Mouse (Mus musculus): ENCODE data around the gene Rasa1. TPM values are rescaled to one million over a fixed set of nuclear protein-coding genes. Genes with fewer than 3 reads are reported as not detected.
A peak's percentile ranks its signal among the peaks of the same experiment; 100 is the strongest.

The Rasa1 gene
- 10 to 100 TPM; 26.6 to 28.1 TPM for total RNA-seq (2021)

DNA sequence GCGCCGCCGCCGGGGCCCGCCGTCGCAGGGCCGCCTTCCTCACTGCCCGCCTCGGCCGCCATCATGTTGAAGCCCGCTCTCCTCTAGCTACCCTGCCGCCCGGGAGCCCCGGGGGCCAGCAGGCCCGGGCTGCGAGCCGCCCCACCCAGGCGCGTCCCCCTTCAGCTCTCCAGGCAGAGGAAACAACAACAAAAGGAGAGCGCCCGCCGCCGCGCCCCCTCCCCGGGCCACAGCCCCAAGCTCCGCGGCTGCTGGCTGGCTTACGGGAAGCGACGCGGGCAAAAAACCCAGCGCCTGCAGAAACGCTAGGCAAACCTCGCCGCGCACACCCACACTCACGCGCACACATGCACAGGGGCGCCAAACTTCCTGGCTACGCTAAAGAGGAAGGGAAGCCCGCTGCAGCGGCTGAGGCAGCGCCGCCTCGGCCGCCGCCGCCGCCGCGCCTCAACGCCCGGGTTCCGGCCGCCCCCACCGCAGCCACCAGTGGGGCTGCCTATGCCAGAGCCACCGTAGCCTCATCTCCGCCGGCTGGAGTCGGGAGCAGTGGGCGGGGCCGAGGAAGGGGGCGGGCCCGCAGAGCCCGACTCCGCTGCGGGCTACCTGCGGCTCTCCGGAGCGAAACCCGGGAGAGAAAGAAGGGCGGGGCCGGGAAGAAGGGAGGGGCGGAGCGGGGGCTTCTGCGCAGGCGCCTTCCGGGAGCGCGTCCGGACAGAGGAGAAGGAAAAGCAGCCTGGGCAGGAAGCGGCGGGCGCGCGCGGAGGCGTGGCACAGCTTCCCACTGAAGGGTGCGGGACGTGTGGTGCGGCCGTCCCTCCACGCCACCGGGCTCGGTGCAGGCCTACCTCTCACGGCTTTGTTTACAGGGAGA lies at the start of gene Rasa1:
TSS of gene Rasa1 (minus strand) at position 288 of the 871 bp plus-strand sequence.
- DNase-seq = peak; percentile 90 to 92
- intact Hi-C loops (cut with DNase I) = loop anchor here (1.0 to 5.0 kb wide), 2 partner anchors 82 to 100 kb away; partner anchors contain the start of gene Ccnh

GRCm38 (mm10) chr13:85311547-85311946 lies 22.6 kb upstream of the Rasa1 start:
- no peak for DNase-seq
- intact Hi-C loops (cut with DNase I) = no loop called here

DNA sequence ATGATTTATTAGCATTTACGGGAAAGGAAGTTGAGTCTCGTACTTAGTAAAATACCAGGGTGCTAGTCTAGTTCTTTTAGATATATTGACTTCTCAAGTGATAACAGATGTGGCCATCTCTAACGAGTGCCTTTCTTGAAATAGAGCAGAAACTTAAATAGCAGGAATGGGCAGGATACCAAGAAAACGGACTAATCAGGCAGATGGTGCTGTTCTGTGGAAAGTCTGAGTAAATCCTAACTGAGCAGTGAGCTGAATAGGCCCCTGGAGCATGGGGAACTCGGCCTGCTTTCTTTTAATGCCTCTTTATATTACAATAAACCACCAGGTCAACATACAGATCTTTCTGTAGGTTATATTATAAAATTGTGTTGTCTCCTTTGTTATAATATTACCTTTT lies 22.0 kb upstream of the Rasa1 start:
- intact Hi-C loops (cut with DNase I) = no loop called here
- DNase-seq = no peak

- DNase-seq = no peak
- intact Hi-C loops (cut with DNase I) = no loop called here
Measured at GRCm38 (mm10) chr13:85310483-85310882, 21.6 kb upstream of the Rasa1 start.

DNA sequence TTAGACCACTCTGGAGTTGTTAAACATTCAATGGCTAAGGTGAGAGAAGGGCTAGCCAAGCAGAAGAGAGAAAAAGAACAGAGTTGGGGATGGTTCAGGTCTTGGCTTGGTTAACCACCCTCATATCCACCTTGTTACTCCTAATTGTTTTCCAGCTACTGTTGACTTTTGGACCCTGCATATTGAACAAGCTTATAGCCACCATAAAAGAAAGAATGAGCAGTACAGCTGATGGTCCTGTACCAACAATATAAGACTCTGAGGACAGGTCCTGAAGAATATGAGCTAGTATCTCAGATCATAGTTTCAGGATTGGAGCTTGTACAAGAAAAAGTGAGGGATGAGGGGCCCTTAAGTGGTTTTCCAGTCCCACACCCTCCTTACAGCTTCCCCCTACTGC lies 17.1 kb upstream of the Rasa1 start:
- intact Hi-C loops (cut with DNase I) = no loop called here
- DNase-seq = no peak

DNA sequence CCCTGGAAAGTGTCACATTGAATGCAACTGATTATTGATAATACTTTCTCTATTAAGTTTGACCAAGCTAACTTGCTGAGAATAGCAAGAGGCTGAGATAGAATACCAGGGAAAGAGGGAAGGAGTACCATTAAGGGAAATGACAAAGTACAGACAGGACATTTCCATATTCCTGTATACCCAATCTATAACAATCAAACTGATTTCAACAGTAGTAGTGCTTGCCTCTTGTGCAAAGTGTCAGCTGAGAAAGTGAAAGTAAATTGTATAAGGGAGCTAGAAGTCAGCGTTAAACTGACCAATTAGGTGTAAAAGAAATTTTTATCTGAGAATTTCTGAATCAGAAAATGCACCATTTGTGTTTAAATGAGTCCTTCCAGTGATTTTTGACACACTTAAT lies 1.7 kb upstream of the Rasa1 start:
- DNase-seq = no peak
- intact Hi-C loops (cut with DNase I) = no loop called here

GRCm38 (mm10) chr13:85288574-85288842 lies 422 bp downstream of the Rasa1 start:
- intact Hi-C loops (cut with DNase I) = loop anchor here (5.0 kb wide), 1 partner anchor 81 kb away; no protein-coding TSS in a partner anchor
- no peak for DNase-seq

GRCm38 (mm10) chr13:85287876-85288573 lies 905 bp downstream of the Rasa1 start:
- peak in 1 of 2 experiments; percentile 50 for DNase-seq
- intact Hi-C loops (cut with DNase I) = loop anchor here (5.0 kb wide), 1 partner anchor 81 kb away; no protein-coding TSS in a partner anchor

DNA sequence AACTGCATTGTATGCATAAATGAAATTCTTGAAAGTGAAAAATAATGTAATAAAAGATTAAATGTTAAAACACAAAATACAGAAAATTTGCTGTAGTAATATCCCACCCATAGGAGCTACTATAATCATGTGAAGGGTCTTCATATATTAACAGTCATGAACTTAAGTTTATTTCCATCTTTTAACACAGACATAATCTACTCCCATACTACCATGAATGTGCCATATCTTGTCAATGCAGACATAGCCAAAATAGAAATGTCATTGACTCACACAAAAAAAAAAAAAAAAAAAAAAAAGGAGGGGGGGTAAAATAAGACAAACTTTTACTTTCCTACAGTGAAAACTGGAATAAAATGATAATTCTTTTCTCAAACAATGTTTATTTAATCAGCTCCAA lies 6.3 kb downstream of the Rasa1 start:
- intact Hi-C loops (cut with DNase I) = loop anchor here (5.0 kb wide), 1 partner anchor 35 kb away; no protein-coding TSS in a partner anchor
- DNase-seq = no peak

GRCm38 (mm10) chr13:85278951-85279350 lies 10.0 kb downstream of the Rasa1 start:
- DNase-seq = no peak
- intact Hi-C loops (cut with DNase I) = no loop called here

DNA sequence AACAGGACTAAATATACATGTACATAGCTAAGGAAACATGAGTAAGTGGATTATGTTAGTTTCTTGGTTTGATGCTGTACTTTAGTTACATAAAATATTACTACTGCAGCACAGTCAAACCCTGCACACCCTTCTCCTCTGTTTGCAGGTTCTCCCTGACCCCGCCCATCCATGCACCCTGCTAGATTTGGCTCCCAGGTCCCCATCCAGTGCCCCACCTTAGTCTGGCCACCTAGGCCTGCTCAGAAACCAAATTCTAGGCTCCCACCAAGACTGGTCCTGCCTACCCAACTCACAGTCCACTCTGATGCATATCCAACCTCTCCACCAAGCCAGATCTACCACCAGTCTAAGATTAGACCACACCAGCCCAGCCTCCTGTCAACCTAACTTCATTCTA lies 14.4 kb downstream of the Rasa1 start:
- intact Hi-C loops (cut with DNase I) = no loop called here
- no peak for DNase-seq

GRCm38 (mm10) chr13:85273788-85274187 lies 15.1 kb downstream of the Rasa1 start:
- no peak for DNase-seq
- intact Hi-C loops (cut with DNase I) = no loop called here

DNA sequence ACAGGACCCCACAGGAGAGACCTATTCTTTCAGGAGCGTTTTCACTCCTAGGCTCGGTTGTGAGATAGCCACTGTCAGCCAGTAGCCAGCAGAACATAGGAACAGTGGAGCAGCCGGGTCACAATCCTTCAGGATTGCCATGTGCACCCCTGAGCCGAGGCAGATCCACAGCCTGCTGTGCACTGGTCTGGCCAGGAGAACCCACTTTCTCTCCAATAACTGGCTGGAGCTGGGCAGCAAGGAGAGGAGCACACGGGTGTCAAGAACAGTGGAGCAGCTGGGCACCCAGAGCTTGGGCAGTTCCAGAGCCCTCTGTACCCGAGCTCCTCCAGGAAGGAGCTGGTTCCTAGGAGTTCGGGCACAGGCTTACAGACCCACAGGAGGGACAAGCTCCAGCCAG lies 50.2 kb downstream of the Rasa1 start:
- DNase-seq = no peak
- intact Hi-C loops (cut with DNase I) = no loop called here

GRCm38 (mm10) chr13:85218656-85219055 lies 70.3 kb downstream of the Rasa1 start:
- DNase-seq = no peak
- intact Hi-C loops (cut with DNase I) = no loop called here

- intact Hi-C loops (cut with DNase I) = no loop called here
- no peak for DNase-seq
Measured at GRCm38 (mm10) chr13:85210353-85210752, 78.6 kb downstream of the Rasa1 start.

- intact Hi-C loops (cut with DNase I) = loop anchor here (5.0 kb wide), 1 partner anchor 79 kb away; the partner anchor contains the start of gene Rasa1
Measured at GRCm38 (mm10) chr13:85208656-85209055, 80.3 kb downstream of the Rasa1 start.

GRCm38 (mm10) chr13:85207493-85207892 lies 81.4 kb downstream of the Rasa1 start:
- intact Hi-C loops (cut with DNase I) = loop anchor here (5.0 kb wide), 1 partner anchor 80 kb away; the partner anchor contains the start of gene Rasa1
- no peak for DNase-seq

More at GRCm38 (mm10) chr13:85208656-85209055, 80.3 kb downstream of the Rasa1 start:
- no peak for DNase-seq

GRCm38 (mm10) chr13:85191253-85191652 lies 97.7 kb downstream of the Rasa1 start:
- intact Hi-C loops (cut with DNase I) = loop anchor here (10.0 kb wide), 1 partner anchor 854 kb away; the partner anchor contains the start of gene Cox7c
- no peak for DNase-seq

GRCm38 (mm10) chr13:85189644-85190121 lies 99.2 kb downstream of the Rasa1 start:
- intact Hi-C loops (cut with DNase I) = loop anchor here (1.0 to 10.0 kb wide), 2 partner anchors 100 to 855 kb away; partner anchors contain the start of genes Cox7c and Rasa1

GRCm38 (mm10) chr13:85188903-85189643 lies 99.9 kb downstream of the Rasa1 start, which contains the start of gene Ccnh:
Gene Ccnh (plus strand): TSS chr13:85189408.
- intact Hi-C loops (cut with DNase I) = loop anchor here (1.0 kb wide), 1 partner anchor 100 kb away; the partner anchor contains the start of gene Rasa1
- peak; percentile 90 to 92 for DNase-seq

More at GRCm38 (mm10) chr13:85189644-85190121, 99.2 kb downstream of the Rasa1 start:
- no peak for DNase-seq

All from heart, postnatal 36 days (tissue).